Mouse (Mus musculus): ENCODE data around the gene Rnf183.

The Rnf183 gene

GRCm38 (mm10) chr4:62379724-62380381 lies 55.2 kb downstream of the Rnf183 start:
- DNase-seq: no peak
